8 mouse cellular contexts compared by ENCODE assay signal in the genomic region with DNA sequence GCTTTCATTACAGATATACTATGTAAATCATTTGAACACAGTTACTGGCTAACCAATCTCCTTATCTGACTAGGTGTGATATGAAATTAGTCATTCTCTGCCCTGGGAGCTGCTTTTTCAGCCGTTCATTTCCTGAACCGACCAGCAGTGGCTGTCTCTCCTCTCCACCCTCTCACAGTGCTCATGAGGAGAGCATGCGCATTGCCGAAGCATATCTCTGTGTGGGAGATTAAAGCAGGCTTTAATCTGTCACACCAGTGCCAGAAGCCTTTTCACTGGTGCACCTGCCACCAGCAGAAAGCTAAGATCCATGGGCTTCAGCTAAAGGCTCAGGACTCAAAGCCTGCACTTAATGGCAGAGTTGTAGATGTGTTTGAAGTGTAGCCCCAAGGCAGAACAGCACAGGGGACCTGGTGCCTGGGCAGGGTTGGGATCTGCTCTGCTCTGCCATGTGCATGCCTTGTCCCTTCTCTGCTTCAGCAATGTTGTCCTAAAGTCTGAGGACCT. TPM values are rescaled to one million over a fixed set of nuclear protein-coding genes. Genes with fewer than 3 reads are reported as not detected.
DNase-seq lines count a peak whose midpoint lies in the region; ATAC-seq and TF ChIP-seq lines count a peak whose summit lies in the region.

No protein-coding gene starts in this region.

- TF ChIP-seq EP300 in MEL (IDR thresholded peaks at IDR 0.05; ENCODE audit: low read depth in 1 of 2, low read length in 2 of 2) = peak; percentile 81 to 87

- ATAC-seq in embryonic facial prominence, embryonic 13.5 days (ENCODE audit: insufficient number of reproducible peaks, insufficient read depth, low FRiP score, low TSS enrichment, low read depth) = 0 out of 2 replicates have a peak, but pooled peaks have one; percentile 29
- ATAC-seq in midbrain, embryonic 15.5 days (replicated peaks) = peak; percentile 73
- no peak for ATAC-seq in kidney, embryonic 14.5 days (ENCODE audit: low FRiP score, low TSS enrichment)

- H3K79me2 ChIP-seq in MEL (ENCODE audit: control insufficient read depth, insufficient read depth, low read length, poor library complexity) = no peaks in the 10 kb centered on the region

- no peak overlapping the region for H3K4me2 ChIP-seq in embryonic facial prominence, embryonic 13.5 days
- no peak overlapping the region for H3K4me2 ChIP-seq in midbrain, embryonic 15.5 days
- no peak overlapping the region for H3K4me2 ChIP-seq in kidney, embryonic 14.5 days (replicated peaks; ENCODE audit: low read depth, low read length)

- 70% methylated on average over 4 of the region's 4 CpGs for WGBS in embryonic facial prominence, embryonic 13.5 days
- 35% methylated on average over 4 of the region's 4 CpGs for WGBS in midbrain, embryonic 15.5 days
- 68% methylated on average over 4 of the region's 4 CpGs for WGBS in kidney, embryonic 14.5 days

- TF ChIP-seq RAD21 in MEL (IDR thresholded peaks at IDR 0.05; ENCODE audit: low read depth, low read length) = no peak

- peak overlapping the region; percentile 83 for H3K27ac ChIP-seq in MEL (ENCODE audit: control insufficient read depth, low read depth, low read length)
- H3K27ac ChIP-seq in embryonic facial prominence, embryonic 13.5 days = no peak overlapping the region
- peak overlapping the region; percentile 73 for H3K27ac ChIP-seq in midbrain, embryonic 15.5 days
- no peak overlapping the region for H3K27ac ChIP-seq in kidney, embryonic 14.5 days (ENCODE audit: low read depth, low read length)

- TF ChIP-seq POLR2A in MEL (IDR thresholded peaks at IDR 0.05; ENCODE audit: control insufficient read depth in 1 of 2, insufficient read depth in 1 of 2, low read depth in 1 of 2, low read length in 2 of 2, poor library complexity in 1 of 2) = peak in 1 of 2 experiments; percentile 51; a peak in 1 of 4 replicates

- no peaks in the 10 kb centered on the region for H3K9me3 ChIP-seq in MEL (replicated peaks; ENCODE audit: insufficient read depth, low read length)
- no peaks in the 10 kb centered on the region for H3K9me3 ChIP-seq in embryonic facial prominence, embryonic 13.5 days
- no peaks in the 10 kb centered on the region for H3K9me3 ChIP-seq in midbrain, embryonic 15.5 days
- H3K9me3 ChIP-seq in kidney, embryonic 14.5 days (ENCODE audit: control insufficient read depth, low read length) = no peaks in the 10 kb centered on the region

- no peaks in the 10 kb centered on the region for H3K27me3 ChIP-seq in MEL (ENCODE audit: control insufficient read depth in 1 of 2, insufficient read depth in 2 of 2, low read length in 2 of 2)
- H3K27me3 ChIP-seq in embryonic facial prominence, embryonic 13.5 days = no peaks in the 10 kb centered on the region
- no peaks in the 10 kb centered on the region for H3K27me3 ChIP-seq in midbrain, embryonic 15.5 days (replicated peaks)
- H3K27me3 ChIP-seq in kidney, embryonic 14.5 days (ENCODE audit: control insufficient read depth, insufficient read depth, low read length) = no peaks in the 10 kb centered on the region

- no peak; a peak in 1 of 6 replicates for TF ChIP-seq CTCF in MEL (IDR thresholded peaks at IDR 0.05 in 2 of 3, conservative IDR thresholded peaks at IDR 0.05 in 1 of 3; ENCODE audit: control insufficient read depth in 1 of 3, insufficient read depth in 1 of 3, low read depth in 2 of 3, low read length in 3 of 3, poor library complexity in 1 of 3, severe bottlenecking in 1 of 3)

- peaks cover 3 to 17% of the 10 kb centered on the region in 2 experiments for H3K36me3 ChIP-seq in MEL (ENCODE audit: control insufficient read depth in 1 of 2, insufficient read depth in 2 of 2, low read length in 2 of 2)
- H3K36me3 ChIP-seq in embryonic facial prominence, embryonic 13.5 days = peaks cover 75% of the 10 kb centered on the region
- H3K36me3 ChIP-seq in midbrain, embryonic 15.5 days (replicated peaks) = peaks cover 3% of the 10 kb centered on the region; the same call in 1 of the 2 replicates
- peaks cover 60% of the 10 kb centered on the region for H3K36me3 ChIP-seq in kidney, embryonic 14.5 days (ENCODE audit: control insufficient read depth, insufficient read depth, low read length)

- H3K4me3 ChIP-seq in MEL (ENCODE audit: control insufficient read depth in 1 of 2, insufficient read depth in 1 of 2, low read depth in 2 of 2, low read length in 2 of 2) = no peak overlapping the region
- H3K4me3 ChIP-seq in embryonic facial prominence, embryonic 13.5 days = no peak overlapping the region
- no peak overlapping the region for H3K4me3 ChIP-seq in midbrain, embryonic 15.5 days
- H3K4me3 ChIP-seq in kidney, embryonic 14.5 days (ENCODE audit: low read length) = no peak overlapping the region

- peaks cover 5 to 16% of the 10 kb centered on the region in 2 experiments for H3K4me1 ChIP-seq in MEL (ENCODE audit: control insufficient read depth in 1 of 2, insufficient read depth in 2 of 2, low read length in 2 of 2)
- peaks cover 42% of the 10 kb centered on the region for H3K4me1 ChIP-seq in embryonic facial prominence, embryonic 13.5 days
- peaks cover 52% of the 10 kb centered on the region for H3K4me1 ChIP-seq in midbrain, embryonic 15.5 days
- peaks cover 9% of the 10 kb centered on the region for H3K4me1 ChIP-seq in kidney, embryonic 14.5 days (ENCODE audit: control insufficient read depth, insufficient read depth, low read length)

- peak; percentile 7 for DNase-seq in kidney, adult 9 months
- no peak for DNase-seq in kidney, postnatal 4 days
- peak; percentile 94 for DNase-seq in MEL (ENCODE audit: low read depth, low spot score)
- DNase-seq in testis, postnatal 10 days (ENCODE audit: low spot score) = no peak
- DNase-seq in spleen, adult 18-20 months = no peak

- H3K9ac ChIP-seq in MEL (ENCODE audit: control insufficient read depth, low read depth, low read length, poor library complexity, severe bottlenecking) = peak overlapping the region; percentile 21
- no peak overlapping the region for H3K9ac ChIP-seq in embryonic facial prominence, embryonic 13.5 days
- no peak overlapping the region for H3K9ac ChIP-seq in midbrain, embryonic 15.5 days
- H3K9ac ChIP-seq in kidney, embryonic 14.5 days (ENCODE audit: low read depth, low read length) = no peak overlapping the region

TF ChIP-seq in MEL, 35 proteins besides CTCF, POLR2A, EP300 and RAD21 (continues in another document):
- TF ChIP-seq USF2 (IDR thresholded peaks at IDR 0.05; ENCODE audit: borderline replicate concordance in 1 of 2, insufficient read depth in 1 of 2, low read depth in 1 of 2, low read length in 2 of 2) = no peak
- peak; percentile 94 for TF ChIP-seq GATA1 (IDR thresholded peaks at IDR 0.05; ENCODE audit: low read depth, low read length)
- peak; percentile 95 for TF ChIP-seq NRF1 (IDR thresholded peaks at IDR 0.05; ENCODE audit: insufficient read depth, low read depth, low read length, poor library complexity, severe bottlenecking)
- peak; percentile 83 for TF ChIP-seq MYB (IDR thresholded peaks at IDR 0.05; ENCODE audit: low read depth, low read length)
- TF ChIP-seq MYC (IDR thresholded peaks at IDR 0.05; ENCODE audit: low read depth, low read length) = peak; percentile 67; the same call in 1 of the 2 replicates
- peak; percentile 58 for TF ChIP-seq NELFE (IDR thresholded peaks at IDR 0.05; ENCODE audit: low read depth, low read length)
- TF ChIP-seq MAFK (IDR thresholded peaks at IDR 0.05; ENCODE audit: borderline replicate concordance, low read depth, low read length) = peak; percentile 35; the same call in 1 of the 2 replicates
- no peak for TF ChIP-seq ZMIZ1 (IDR thresholded peaks at IDR 0.05; ENCODE audit: low read depth, low read length)
- peak; percentile 72 for TF ChIP-seq TCF12 (IDR thresholded peaks at IDR 0.05; ENCODE audit: low read depth, low read length)
- peak; percentile 83 for TF ChIP-seq RCOR1 (IDR thresholded peaks at IDR 0.05; ENCODE audit: low read depth, low read length)
- no peak; the same call in 1 of the 2 replicates for TF ChIP-seq KAT2A (conservative IDR thresholded peaks at IDR 0.05; ENCODE audit: low read depth, low read length)
- peak; percentile 51 for TF ChIP-seq MAX (IDR thresholded peaks at IDR 0.05; ENCODE audit: low read length)
- TF ChIP-seq HCFC1 (IDR thresholded peaks at IDR 0.05; ENCODE audit: low read depth, low read length) = peak; percentile 21; the same call in 1 of the 2 replicates
- peak; percentile 47; the same call in 1 of the 2 replicates for TF ChIP-seq TBP (IDR thresholded peaks at IDR 0.05; ENCODE audit: low read depth, low read length)
- no peak for TF ChIP-seq ZKSCAN1 (IDR thresholded peaks at IDR 0.05; ENCODE audit: low read depth, low read length)
- TF ChIP-seq ZNF384 (IDR thresholded peaks at IDR 0.05; ENCODE audit: low read depth, low read length) = no peak
- no peak for TF ChIP-seq CHD2 (IDR thresholded peaks at IDR 0.05; ENCODE audit: low read length)
- peak; percentile 50; the same call in 1 of the 2 replicates for TF ChIP-seq JUND (IDR thresholded peaks at IDR 0.05; ENCODE audit: low read depth, low read length)

RNA-seq across cellular contexts. Expression of a gene that starts 42.8 kb away (rescaled TPM):
- 0.10 and 0.12 TPM in 2 replicates for total RNA-seq in MEL (2012; rRNA removed)
- under 1 TPM in 1 of 2 experiments, not detected in 1; 0.28 TPM for polyA plus RNA-seq in MEL (2012; ENCODE audit: insufficient read depth in 1 of 2, insufficient read length in 2 of 2, low read depth in 1 of 2, low replicate concordance in 2 of 2, missing spikeins in 1 of 2)
- 6.8 and 7.5 TPM in 2 replicates for polyA plus RNA-seq in embryonic facial prominence, embryonic 13.5 days (2015; fragmentation: Nextera tagmentation; extraction: Ambion mirVana)
- 4.0 and 4.3 TPM in 2 replicates for polyA plus RNA-seq in midbrain, embryonic 15.5 days (2015; fragmentation: Nextera tagmentation; extraction: Ambion mirVana)
- polyA plus RNA-seq in kidney, embryonic 14.5 days (2014; fragmentation: Nextera tagmentation; extraction: Ambion mirVana) = 4.7 and 4.9 TPM in 2 replicates

RNA-seq across cellular contexts. Expression of a gene that starts 42.9 kb away (rescaled TPM):
- total RNA-seq in MEL (2012; rRNA removed) = 16.7 and 18.1 TPM in 2 replicates
- polyA plus RNA-seq in MEL (2012; ENCODE audit: insufficient read depth in 1 of 2, insufficient read length in 2 of 2, low read depth in 1 of 2, low replicate concordance in 2 of 2, missing spikeins in 1 of 2) = 10 to 100 TPM in 1 of 2 experiments, not detected in 1; 38.4 TPM
- polyA plus RNA-seq in embryonic facial prominence, embryonic 13.5 days (2015; fragmentation: Nextera tagmentation; extraction: Ambion mirVana) = 97.1 and 99.7 TPM in 2 replicates
- 114 and 118 TPM in 2 replicates for polyA plus RNA-seq in midbrain, embryonic 15.5 days (2015; fragmentation: Nextera tagmentation; extraction: Ambion mirVana)
- 69.2 and 86.8 TPM in 2 replicates for polyA plus RNA-seq in kidney, embryonic 14.5 days (2014; fragmentation: Nextera tagmentation; extraction: Ambion mirVana)

RNA-seq across cellular contexts. Expression of a gene that starts 54.8 kb away (rescaled TPM):
- 1.8 and 2.0 TPM in 2 replicates for total RNA-seq in MEL (2012; rRNA removed)
- polyA plus RNA-seq in MEL (2012; ENCODE audit: insufficient read depth in 1 of 2, insufficient read length in 2 of 2, low read depth in 1 of 2, low replicate concordance in 2 of 2, missing spikeins in 1 of 2) = 1 to 10 TPM in 1 of 2 experiments, not detected in 1; 3.9 TPM
- polyA plus RNA-seq in embryonic facial prominence, embryonic 13.5 days (2015; fragmentation: Nextera tagmentation; extraction: Ambion mirVana) = 9.1 and 11.8 TPM in 2 replicates
- polyA plus RNA-seq in midbrain, embryonic 15.5 days (2015; fragmentation: Nextera tagmentation; extraction: Ambion mirVana) = 0.71 and 1.2 TPM in 2 replicates
- polyA plus RNA-seq in kidney, embryonic 14.5 days (2014; fragmentation: Nextera tagmentation; extraction: Ambion mirVana) = 4.6 and 4.8 TPM in 2 replicates

Comparison
In these comparisons a context has a peak if more than half of its experiments do, and no peak if none do; other contexts are left out.
1. DNase-seq: peak in kidney, adult 9 months (single experiment) and MEL (single experiment); none in kidney, postnatal 4 days (0 of 2), testis, postnatal 10 days (single experiment) and spleen, adult 18-20 months (0 of 2).
2. H3K27ac ChIP-seq: peak in MEL (single experiment) and midbrain, embryonic 15.5 days (single experiment); none in embryonic facial prominence, embryonic 13.5 days (single experiment) and kidney, embryonic 14.5 days (single experiment).